Mouse (Mus musculus): ENCODE results near the gene Olfr1200.

Gene Olfr1200

DNA sequence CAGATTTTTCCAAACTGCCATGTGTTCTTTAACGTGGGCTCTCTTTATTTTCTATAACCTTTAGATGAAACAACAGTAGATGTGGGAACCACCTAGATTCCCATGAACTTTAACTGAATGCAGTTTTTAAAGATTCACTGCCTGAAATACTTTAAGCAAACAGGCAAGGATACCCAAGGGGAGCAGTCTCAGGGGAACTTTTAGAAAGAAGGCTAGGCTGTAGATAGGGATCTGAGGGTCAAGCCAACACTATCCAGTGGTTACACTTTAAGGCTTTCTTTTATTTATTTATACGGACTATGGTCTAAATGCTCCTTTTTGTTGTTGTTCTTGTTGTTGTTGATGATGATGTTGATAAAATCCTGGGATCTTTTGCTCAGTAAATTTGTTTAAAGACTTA lies at the start of gene Olfr1200:
Olfr1200 (minus strand) TSS at position 101 of the 400 bp plus-strand sequence.
- no peak for DNase-seq (ENCODE audit: extremely low spot score, low read depth, low spot score)

DNA sequence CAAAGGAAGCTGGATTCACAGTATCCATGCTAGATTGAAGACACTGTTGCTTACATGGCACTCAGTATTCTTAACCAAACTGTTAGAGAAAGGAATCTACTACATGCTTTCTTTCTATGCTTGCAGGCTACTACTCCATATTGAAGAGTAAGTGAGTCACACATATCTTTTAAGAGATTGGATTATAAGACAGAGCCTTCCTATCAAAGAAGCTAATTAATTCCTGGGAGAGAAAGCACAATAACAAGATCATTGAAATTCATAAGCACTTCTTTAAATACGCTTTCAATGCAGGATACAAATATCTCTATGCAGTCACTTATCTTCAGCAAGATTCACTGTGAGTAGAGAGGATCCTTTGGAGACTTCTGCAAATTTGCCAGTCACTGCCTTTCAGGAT lies 43.9 kb upstream of the Olfr1200 start, which contains the start of gene Olfr1202:
Olfr1202 (plus strand) TSS at position 301 of the 400 bp plus-strand sequence.
- no peak for DNase-seq (ENCODE audit: extremely low spot score, low read depth, low spot score)

DNA sequence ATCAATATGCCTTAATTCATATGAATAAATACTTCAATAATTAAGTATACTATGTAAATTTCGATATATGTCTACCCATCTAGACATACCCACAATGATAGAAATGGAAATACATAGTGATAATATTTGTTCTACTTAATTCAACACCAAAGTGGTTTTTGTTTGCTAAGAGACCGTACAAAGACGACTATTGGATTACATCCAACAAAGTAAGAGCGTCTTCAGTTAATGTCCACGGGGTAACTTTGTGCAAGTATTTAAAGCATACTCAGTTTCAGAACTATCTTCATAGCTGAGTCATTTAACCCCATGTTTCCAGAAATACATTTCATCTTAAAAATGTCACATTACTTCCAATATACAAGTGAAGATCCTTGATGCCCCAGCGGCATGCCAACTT lies 22.4 kb upstream of the Olfr1200 start, which contains the start of gene Olfr1201:
Olfr1201 (plus strand) TSS at position 301 of the 400 bp plus-strand sequence.
- no peak for DNase-seq (ENCODE audit: extremely low spot score, low read depth, low spot score)

DNA sequence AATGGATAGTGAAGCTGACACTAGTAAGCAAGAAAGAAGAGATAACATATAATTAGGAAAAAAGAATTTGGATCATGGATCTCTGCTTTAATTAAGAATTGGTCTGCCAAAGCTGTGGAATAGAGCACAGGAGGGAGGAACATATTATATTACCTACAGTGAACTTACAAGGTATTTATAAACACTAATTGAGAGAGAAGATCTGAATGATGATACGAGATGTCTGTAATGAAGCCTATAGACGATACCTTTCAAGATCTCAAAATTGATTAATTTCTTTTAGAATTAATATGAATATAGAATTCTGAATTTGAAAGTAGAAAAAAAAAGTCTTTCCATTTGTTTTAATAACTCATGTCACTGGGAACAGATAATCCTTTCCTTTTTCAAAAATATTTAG lies 9.9 kb downstream of the Olfr1200 start, which contains the start of gene Olfr1199:
Olfr1199 (minus strand) TSS at position 101 of the 400 bp plus-strand sequence.
- no peak for DNase-seq (ENCODE audit: extremely low spot score, low read depth, low spot score)

DNA sequence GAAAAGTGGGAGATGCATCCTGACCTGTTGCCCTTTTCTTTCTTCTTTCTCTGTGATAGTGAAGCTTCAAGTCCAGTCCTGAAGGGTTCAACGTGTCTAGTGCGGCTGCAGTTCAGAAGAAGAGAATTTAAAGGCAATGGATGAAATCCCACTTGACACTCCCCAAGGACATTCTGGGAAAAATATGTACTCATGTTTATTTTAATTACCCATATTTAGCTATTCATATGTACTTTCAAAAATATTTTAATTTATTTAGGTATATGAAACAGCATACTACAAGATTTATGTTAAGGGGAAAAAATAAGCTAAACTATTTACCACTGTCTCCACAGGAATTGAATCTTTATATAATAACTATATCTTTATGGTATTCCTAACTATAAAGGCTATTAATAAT lies 19.0 kb downstream of the Olfr1200 start, which contains the start of gene Olfr1198:
Olfr1198 (minus strand) TSS at position 101 of the 400 bp plus-strand sequence.
- no peak for DNase-seq (ENCODE audit: extremely low spot score, low read depth, low spot score)

DNA sequence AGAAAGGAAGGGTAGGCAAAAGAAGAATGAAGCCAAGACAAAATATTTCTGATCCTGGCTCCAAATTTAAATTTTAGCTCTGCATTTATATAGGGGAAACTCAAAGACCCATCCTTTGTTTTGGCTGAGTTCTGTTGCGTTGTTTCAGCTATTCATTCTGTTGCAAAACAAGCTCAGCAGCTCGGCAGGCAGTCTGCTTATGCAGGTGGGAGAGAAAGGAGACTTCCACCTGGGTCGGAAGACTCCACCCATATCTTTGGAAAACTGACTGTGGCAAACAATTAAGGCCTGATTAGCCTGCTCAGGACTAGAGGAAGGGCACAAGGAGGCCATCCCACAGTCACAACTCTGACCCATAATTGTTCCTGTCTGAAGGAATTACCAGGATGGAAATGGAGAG lies 26.9 kb downstream of the Olfr1200 start:
- no peak for DNase-seq (ENCODE audit: extremely low spot score, low read depth, low spot score)

DNA sequence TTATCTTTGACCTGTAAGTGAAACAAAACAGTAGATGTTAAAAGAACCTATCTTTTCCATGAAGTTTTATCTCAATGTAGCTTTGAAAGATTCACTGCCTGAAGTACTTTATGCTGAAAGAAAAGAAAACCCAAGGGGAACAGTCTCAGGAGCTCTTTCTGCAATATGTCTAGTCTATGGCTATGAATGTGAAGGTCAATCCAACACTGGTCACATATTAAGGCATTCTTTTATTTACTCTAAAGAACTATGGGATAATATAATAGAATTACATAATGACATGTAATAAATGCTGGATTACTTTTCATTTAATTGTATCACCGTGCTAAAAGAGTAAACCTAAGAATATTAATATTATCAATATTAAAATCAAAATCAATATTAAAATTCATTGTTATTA lies 38.0 kb downstream of the Olfr1200 start, which contains the start of gene Olfr1197:
Olfr1197 (minus strand) TSS at position 101 of the 400 bp plus-strand sequence.
- no peak for DNase-seq (ENCODE audit: extremely low spot score, low read depth, low spot score)
